Mouse (Mus musculus) hindbrain, embryonic 16.5 days (tissue): ENCODE measurements around the gene Ace3. TPM values are rescaled to one million over a fixed set of nuclear protein-coding genes. Genes with fewer than 3 reads are reported as not detected.
A peak's percentile ranks its signal among the peaks of the same experiment; 100 is the strongest.

Experiments
- ATAC-seq: fragments of 200-750 bp; cut with Nextera tagmentation; 2 replicates; pipeline ENCODE4 v1.8.0; 2017; ENCODE audit warnings: moderate TSS enrichment, moderate library complexity
- H3K27ac ChIP-seq: fragments of 300-500 bp; sonication (generic); 2 replicates; pipeline ENCODE4 v1.5.1; 2014; ENCODE audit warnings: low read depth, mild to moderate bottlenecking, control low read depth, low read length, moderate library complexity
- H3K27me3 ChIP-seq: fragments of 300-500 bp; sonication (generic); replicated peaks from 2 replicates; pipeline ENCODE4 v1.6.1; 2014; ENCODE audit warnings: low read length; ENCODE audit not compliant: control insufficient read depth, insufficient read depth
- H3K36me3 ChIP-seq: fragments of 300-500 bp; sonication (generic); 2 replicates; pipeline ENCODE4 v1.6.1; 2014; ENCODE audit warnings: mild to moderate bottlenecking, low read length, moderate library complexity, mixed read lengths; ENCODE audit not compliant: control insufficient read depth, insufficient read depth
- H3K4me1 ChIP-seq: fragments of 300-500 bp; sonication (generic); 2 replicates; pipeline ENCODE4 v1.6.1; 2014; ENCODE audit warnings: low read depth, low read length; ENCODE audit not compliant: control insufficient read depth, insufficient read depth
- H3K4me2 ChIP-seq: fragments of 300-500 bp; sonication (generic); 2 replicates; pipeline ENCODE4 v1.6.1; 2014; ENCODE audit warnings: mild to moderate bottlenecking, low read length, control low read depth, moderate library complexity
- H3K4me3 ChIP-seq: fragments of 300-500 bp; sonication (generic); 2 replicates; pipeline ENCODE4 v1.5.1; 2014; ENCODE audit warnings: mild to moderate bottlenecking, low read length, control low read depth, moderate library complexity
- H3K9ac ChIP-seq: fragments of 300-500 bp; sonication (generic); 2 replicates; pipeline ENCODE4 v1.6.1; 2014; ENCODE audit warnings: low read depth, mild to moderate bottlenecking, control low read depth, low read length, moderate library complexity
- H3K9me3 ChIP-seq: fragments of 300-500 bp; sonication (generic); 2 replicates; pipeline ENCODE4 v1.6.1; 2014; ENCODE audit warnings: mild to moderate bottlenecking, low read length, moderate library complexity; ENCODE audit not compliant: control insufficient read depth
- WGBS: fragments of 180-500 bp; shearing (Covaris S2); extraction: QIAGEN DNeasy Blood & Tissue Kit; methylation state at CpG from one replicate; pipeline ENCODE4 v1.1.7; 2014; 5-methylcytosine and 5-hydroxymethylcytosine counted together
- polyA plus RNA-seq: library from polyadenylated mRNA; unstranded; fragments of >200 nt; fragmentation: Nextera tagmentation; extraction: Ambion mirVana; gene quantifications from 2 replicates; pipeline ENCODE4 v1.2.1, GENCODE M21; 2015

Gene Ace3
- polyA plus RNA-seq, 1 experiment from 2014 or later: not detected

DNA sequence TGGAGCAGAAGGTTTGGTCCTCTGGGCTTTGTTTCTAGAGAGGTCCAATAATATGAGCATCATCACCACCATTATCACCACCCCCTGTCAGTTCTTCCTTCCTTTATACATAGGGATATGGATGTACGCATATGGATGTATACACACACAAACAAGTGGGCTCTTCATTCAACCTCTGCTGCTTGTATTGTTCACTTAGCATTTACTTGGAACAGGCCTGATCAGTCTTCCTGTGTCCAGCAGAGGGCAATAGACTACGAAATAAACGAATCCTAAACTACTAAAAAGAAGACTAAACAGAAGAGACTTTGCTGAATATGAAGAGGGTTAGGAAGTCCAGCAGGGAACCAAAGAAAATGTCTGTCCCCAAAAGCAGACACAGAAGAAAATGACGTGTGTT lies 7.2 kb downstream of the Ace3 start:
- Histone ChIP-seq H3K4me1 (no peaks in the 10 kb centered on the region; the same call in 1 of the 2 replicates), H3K4me2 (no peak overlapping the region), H3K4me3 (no peak overlapping the region), H3K27ac (no peak overlapping the region), H3K27me3 (no peaks in the 10 kb centered on the region), H3K9ac (no peak overlapping the region), H3K36me3 (no peaks in the 10 kb centered on the region), H3K9me3 (no peaks in the 10 kb centered on the region)
- 53% methylated on average over 4 of the region's 4 CpGs for WGBS
- ATAC-seq: no peak

- no peak overlapping the region for H3K27ac ChIP-seq
- no peak overlapping the region for H3K4me2 ChIP-seq
- H3K4me3 ChIP-seq: no peak overlapping the region
- 79% methylated on average over 1 of the region's 1 CpGs for WGBS
- H3K27me3 ChIP-seq: no peaks in the 10 kb centered on the region
- no peak for ATAC-seq
- H3K36me3 ChIP-seq: no peaks in the 10 kb centered on the region
- peaks cover 3% of the 10 kb centered on the region for H3K4me1 ChIP-seq
- no peak overlapping the region for H3K9ac ChIP-seq
- no peaks in the 10 kb centered on the region for H3K9me3 ChIP-seq
Measured at GRCm38 (mm10) chr11:106004576-106004975, 10.1 kb downstream of the Ace3 start.

DNA sequence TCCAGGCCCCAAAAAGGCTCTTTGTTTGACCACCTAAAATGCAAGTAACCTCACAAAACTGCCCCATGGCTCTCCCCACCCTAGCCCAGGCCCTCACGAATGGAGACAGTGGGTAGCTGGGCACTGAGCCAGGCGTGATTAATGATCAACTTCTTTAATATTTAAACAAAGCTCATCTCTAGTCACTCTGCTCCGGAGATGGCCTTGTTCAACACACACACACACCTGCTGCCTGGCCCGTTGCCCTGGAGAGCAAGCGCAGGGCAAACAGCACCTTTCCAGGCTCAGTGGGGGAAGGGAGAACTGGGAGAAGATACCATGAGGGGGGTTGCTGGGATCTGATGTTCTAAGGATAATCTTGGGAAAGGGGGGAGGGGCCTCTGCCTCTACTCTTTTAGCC lies 11.5 kb downstream of the Ace3 start:
- no peak overlapping the region for H3K4me2 ChIP-seq
- no peak overlapping the region for H3K4me3 ChIP-seq
- WGBS: 25% methylated on average over 5 of the region's 5 CpGs
- H3K36me3 ChIP-seq: no peaks in the 10 kb centered on the region
- no peak for ATAC-seq
- H3K9ac ChIP-seq: no peak overlapping the region
- peaks cover 3% of the 10 kb centered on the region for H3K4me1 ChIP-seq
- H3K27me3 ChIP-seq: no peaks in the 10 kb centered on the region
- no peaks in the 10 kb centered on the region for H3K9me3 ChIP-seq
- H3K27ac ChIP-seq: no peak overlapping the region

DNA sequence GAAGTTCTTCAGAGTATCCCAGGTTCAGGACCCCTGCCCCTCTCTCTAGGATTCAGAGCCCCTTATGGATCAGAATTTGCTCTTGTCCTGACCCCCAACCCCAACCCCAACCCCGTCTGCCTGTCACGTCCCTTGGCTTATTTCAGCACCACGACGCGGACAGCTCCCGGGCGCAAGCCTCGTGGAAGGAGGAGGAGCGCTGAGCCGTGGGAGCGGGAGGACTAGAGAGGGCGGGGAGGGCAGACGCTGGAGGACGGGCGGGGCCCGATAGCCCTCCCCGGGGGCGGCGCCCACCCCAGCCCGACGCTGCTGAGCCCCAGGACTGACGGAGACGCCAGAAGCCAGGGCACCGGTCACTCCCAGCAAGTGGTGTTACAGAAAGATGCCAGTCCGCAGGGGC lies 13.3 kb downstream of the Ace3 start, which contains the start of gene Kcnh6:
Gene Kcnh6, plus strand, starts transcription at position 304 of the 400 bp plus-strand sequence.
- Histone ChIP-seq H3K4me1 (peaks cover 3% of the 10 kb centered on the region), H3K9ac (peak within 1 kb of the TSS; percentile 53), H3K36me3 (no peaks in the 10 kb centered on the region), H3K9me3 (no peaks in the 10 kb centered on the region), H3K4me2 (peak within 1 kb of the TSS; percentile 68), H3K27ac (no peak within 1 kb of the TSS), H3K4me3 (peak within 1 kb of the TSS; percentile 32), H3K27me3 (no peaks in the 10 kb centered on the region)
- 3% methylated on average over 21 of the region's 25 CpGs for WGBS
- ATAC-seq: no peak

DNA sequence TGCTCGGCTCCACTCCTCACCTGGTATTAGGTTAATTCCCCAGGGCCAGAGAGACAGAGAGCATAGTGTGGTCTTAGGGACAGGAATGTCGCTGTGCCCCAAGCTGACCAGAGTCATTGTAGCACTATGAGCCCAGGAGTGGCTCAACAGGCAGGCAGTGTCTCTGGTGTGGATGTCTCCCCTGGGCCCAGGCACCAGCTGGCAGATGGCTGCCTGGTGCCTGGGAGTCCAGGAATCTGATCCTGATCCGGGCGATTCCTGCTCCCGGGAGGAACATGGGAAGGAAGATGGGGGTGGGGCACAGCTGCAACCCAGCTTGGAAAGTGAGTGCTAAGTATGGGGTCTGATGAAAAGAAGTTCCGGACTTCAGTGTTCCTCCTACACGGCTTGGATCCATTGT lies 18.2 kb downstream of the Ace3 start:
- Histone ChIP-seq H3K4me1 (peaks cover 11% of the 10 kb centered on the region), H3K4me2 (no peak overlapping the region), H3K27me3 (no peaks in the 10 kb centered on the region), H3K9me3 (no peaks in the 10 kb centered on the region), H3K4me3 (no peak overlapping the region), H3K27ac (no peak overlapping the region), H3K9ac (no peak overlapping the region), H3K36me3 (no peaks in the 10 kb centered on the region)
- no peak for ATAC-seq
- 51% methylated on average over 7 of the region's 7 CpGs for WGBS

DNA sequence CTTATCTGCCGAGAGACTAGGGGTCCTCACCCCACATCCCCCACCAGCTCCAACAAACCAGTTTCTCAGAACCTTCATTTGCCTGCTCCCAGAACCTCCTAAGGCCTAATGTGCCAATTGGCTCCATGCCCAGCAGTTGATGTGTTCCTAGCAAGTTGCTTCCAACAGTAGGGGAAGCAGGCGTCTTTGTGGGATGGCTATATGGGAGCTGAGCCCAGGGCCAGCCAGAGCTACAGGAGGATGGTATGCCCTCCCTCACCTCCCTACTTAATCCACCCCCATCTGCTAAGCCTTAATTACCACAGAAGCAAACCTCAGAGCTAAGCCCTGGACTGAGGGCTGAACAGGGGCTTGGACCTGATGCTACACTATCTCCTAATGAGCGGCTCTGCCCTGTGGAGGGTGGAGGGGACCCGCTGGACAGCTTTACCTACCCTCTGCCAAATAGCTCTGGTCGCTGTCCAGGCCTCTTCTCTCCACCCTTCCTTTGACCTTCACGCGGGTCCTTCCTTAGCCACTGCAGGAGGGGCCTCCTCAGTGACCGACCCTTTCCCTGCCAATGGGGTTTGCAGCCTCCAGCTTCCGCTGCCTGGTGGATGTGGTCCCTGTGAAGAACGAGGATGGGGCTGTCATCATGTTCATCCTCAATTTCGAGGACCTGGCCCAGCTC lies 19.2 kb downstream of the Ace3 start:
- Histone ChIP-seq H3K9ac (no peak overlapping the region), H3K4me2 (no peak overlapping the region), H3K9me3 (no peaks in the 10 kb centered on the region), H3K27ac (no peak overlapping the region), H3K4me1 (peaks cover 8% of the 10 kb centered on the region; the same call in 1 of the 2 replicates), H3K4me3 (no peak overlapping the region), H3K36me3 (no peaks in the 10 kb centered on the region), H3K27me3 (no peaks in the 10 kb centered on the region)
- peak; percentile 69 for ATAC-seq
- WGBS: 56% methylated on average over 11 of the region's 11 CpGs

- WGBS: 81% methylated on average over 5 of the region's 5 CpGs
- no peaks in the 10 kb centered on the region for H3K9me3 ChIP-seq
- no peak overlapping the region for H3K9ac ChIP-seq
- peaks cover 18% of the 10 kb centered on the region for H3K4me1 ChIP-seq
- no peak for ATAC-seq
- H3K27ac ChIP-seq: no peak overlapping the region
- H3K4me2 ChIP-seq: no peak overlapping the region
- no peaks in the 10 kb centered on the region for H3K27me3 ChIP-seq
- no peaks in the 10 kb centered on the region for H3K36me3 ChIP-seq
- H3K4me3 ChIP-seq: no peak overlapping the region
Measured at GRCm38 (mm10) chr11:106016440-106016839, 22.0 kb downstream of the Ace3 start.

DNA sequence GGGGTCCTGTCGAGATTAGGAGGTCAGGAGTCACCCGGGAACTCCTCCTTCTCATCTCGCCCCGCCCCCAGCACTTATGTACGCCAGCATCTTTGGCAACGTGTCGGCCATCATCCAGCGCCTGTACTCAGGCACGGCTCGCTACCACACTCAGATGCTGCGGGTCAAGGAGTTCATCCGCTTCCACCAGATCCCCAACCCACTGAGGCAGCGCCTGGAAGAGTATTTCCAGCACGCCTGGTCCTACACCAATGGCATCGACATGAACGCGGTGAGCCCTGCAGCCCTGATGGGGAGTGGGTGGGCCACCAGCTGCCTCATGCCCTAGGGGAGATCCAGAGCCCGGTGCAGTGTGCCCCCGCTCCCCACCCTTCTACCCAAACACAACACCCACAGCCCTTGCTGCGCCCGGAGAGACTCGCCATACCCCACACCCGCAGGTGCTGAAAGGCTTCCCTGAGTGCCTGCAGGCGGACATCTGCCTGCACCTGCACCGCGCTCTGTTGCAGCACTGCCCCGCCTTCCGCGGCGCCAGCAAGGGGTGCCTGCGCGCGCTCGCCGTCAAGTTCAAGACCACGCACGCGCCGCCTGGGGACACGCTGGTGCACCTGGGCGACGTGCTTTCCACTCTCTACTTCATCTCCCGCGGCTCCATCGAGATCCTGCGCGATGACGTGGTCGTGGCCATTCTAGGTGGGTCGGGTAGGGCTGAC lies 25.7 kb downstream of the Ace3 start:
- 1% methylated on average over 50 of the region's 50 CpGs for WGBS
- peak overlapping the region; percentile 54 for H3K4me3 ChIP-seq
- H3K27ac ChIP-seq: peak overlapping the region; percentile 57
- H3K4me1 ChIP-seq: peaks cover 10% of the 10 kb centered on the region
- H3K36me3 ChIP-seq: no peaks in the 10 kb centered on the region
- ATAC-seq: peak; percentile 86
- H3K4me2 ChIP-seq: peak overlapping the region; percentile 76
- H3K9ac ChIP-seq: peak overlapping the region; percentile 68
- no peaks in the 10 kb centered on the region for H3K9me3 ChIP-seq
- H3K27me3 ChIP-seq: no peaks in the 10 kb centered on the region

DNA sequence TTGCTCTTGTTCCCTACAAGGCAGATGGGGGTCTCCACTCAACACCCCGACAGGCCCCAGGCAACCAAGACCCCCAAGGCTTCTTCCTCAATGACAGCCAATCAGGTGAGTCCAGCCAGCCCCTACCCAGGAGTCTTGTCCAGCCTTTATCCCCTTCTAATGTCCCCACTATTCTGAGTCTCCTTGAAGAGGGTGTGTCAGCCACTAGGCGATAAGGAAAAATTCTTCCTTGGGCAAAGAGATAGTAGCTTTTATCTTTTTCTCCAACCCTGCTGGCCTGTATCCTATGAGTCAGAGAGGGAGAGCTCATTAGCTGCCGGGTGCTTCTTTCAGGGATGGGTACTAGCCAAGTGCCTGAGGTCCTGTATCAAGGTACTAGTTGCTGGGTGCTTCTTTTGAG lies 31.3 kb downstream of the Ace3 start:
- no peak overlapping the region for H3K4me2 ChIP-seq
- H3K9ac ChIP-seq: no peak overlapping the region
- H3K36me3 ChIP-seq: no peaks in the 10 kb centered on the region
- no peak overlapping the region for H3K4me3 ChIP-seq
- no peaks in the 10 kb centered on the region for H3K27me3 ChIP-seq
- no peak overlapping the region for H3K27ac ChIP-seq
- H3K9me3 ChIP-seq: no peaks in the 10 kb centered on the region
- WGBS: 79% methylated on average over 3 of the region's 3 CpGs
- ATAC-seq: no peak
- peaks cover 4% of the 10 kb centered on the region for H3K4me1 ChIP-seq
